Mouse (Mus musculus) G1E (cell line): Measurements from ENCODE around the gene Vipr1.

Source experiments
- CTCF ChIP-seq: IDR thresholded peaks from 2 replicates; pipeline ENCODE4 v1.5.1; 2012; ENCODE audit warnings: low read depth, low read length, inconsistent platforms, mixed read lengths
- GATA1 ChIP-seq: IDR thresholded peaks from 2 replicates; pipeline ENCODE4 v1.6.1; 2012; ENCODE audit warnings: borderline replicate concordance, low read length, inconsistent platforms, mixed read lengths
- POLR2AphosphoS5 ChIP-seq: IDR thresholded peaks from 2 replicates; pipeline ENCODE4 v1.6.1; 2012; ENCODE audit warnings: low read depth, low read length, inconsistent platforms; ENCODE audit not compliant: insufficient replicate concordance

DNA sequence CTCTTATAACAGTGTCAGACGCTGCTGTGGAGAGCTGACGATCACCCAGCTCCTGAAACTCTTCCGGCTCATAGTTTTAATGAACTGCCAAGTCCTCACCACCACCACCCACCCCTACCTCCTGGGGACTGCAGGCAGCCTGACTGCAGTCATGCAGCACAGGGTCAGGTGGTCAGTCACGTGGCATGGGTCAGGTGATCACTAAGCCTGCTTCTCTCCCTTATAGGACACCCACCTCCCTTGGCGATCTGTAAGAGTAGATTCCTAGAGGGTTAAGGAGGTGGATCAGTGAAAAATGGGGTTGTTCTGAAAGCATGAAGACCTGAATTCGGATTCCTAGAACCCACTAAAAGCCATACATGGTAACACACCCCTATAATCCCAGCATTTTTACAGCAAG is 43.0 kb upstream of the Vipr1 start:
- TF ChIP-seq CTCF: no peak
- TF ChIP-seq GATA1: no peak
- no peak for TF ChIP-seq POLR2AphosphoS5
